Mouse (Mus musculus) gastrocnemius, postnatal 4 days (tissue): ENCODE measurements at regions not wholly inside any gene's neighbourhood (a gene's known extent, or its start where the extent isn't known, plus 50 kb on each side); places are given as distances from the start of the nearest gene placed in this dataset.
"Not testable (repeated sequence)": the region's sequence is repeated elsewhere in the genome, so short reads cannot be mapped to it uniquely, and the experiment has no call there.

Experiments used
- DNase-seq, 2 experiments: peaks; one replicate each; pipeline ENCODE4 v3.0.0; 2021 to 2022; ENCODE audit warnings: low spot score in 2 of 2, mixed read lengths in 2 of 2

DNA sequence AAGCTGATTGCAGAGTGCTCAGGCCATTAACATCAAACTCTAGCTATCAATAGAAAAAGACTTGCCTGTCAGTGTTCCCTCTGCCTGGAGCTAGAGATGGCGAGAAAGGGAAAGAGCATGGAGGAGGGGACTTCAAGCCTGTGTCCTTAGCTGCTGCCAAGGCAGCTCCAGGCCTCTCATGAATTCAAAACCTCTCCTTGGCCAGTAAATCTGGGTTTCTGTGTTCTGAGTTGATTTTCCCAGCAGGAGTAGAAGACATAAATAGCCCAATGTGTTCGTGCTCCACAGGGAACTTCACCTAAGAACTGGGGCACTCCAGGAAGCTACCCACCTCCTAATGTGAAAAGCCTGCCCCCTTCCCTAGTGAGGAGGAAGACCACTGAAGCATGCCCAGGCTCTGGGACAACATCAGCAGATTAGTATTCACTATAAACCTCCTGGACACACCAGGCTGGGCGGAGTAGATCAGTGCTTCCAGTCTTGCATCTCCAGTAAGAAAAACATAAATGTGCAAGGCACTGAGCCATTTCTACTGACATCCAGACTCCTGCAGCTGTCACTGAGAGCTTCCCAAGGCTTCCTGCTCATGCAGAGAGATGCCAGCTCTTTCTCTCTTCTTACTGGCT is 433.9 kb downstream of the Tcerg1l start:
- no peak for DNase-seq

DNA sequence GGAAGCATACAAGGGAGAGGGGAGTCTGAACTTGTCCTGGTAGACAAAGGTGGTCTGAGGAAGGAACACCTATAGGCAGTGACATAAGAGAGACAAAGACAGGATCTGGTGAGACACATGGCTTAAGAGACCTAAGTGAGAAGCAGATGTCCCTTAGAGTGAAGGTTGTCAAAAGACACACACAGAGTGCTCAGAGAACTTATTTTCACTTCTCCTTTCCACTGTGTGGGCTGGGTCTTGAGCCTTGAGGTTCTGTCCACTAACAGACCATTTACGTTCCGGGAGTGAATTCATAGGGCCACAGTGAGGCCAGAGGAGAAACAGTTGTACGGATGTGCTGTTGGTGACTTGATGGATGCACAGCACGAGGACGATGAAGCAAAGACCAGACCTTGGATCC is 422.8 kb downstream of the Tcerg1l start:
- no peak for DNase-seq

DNA sequence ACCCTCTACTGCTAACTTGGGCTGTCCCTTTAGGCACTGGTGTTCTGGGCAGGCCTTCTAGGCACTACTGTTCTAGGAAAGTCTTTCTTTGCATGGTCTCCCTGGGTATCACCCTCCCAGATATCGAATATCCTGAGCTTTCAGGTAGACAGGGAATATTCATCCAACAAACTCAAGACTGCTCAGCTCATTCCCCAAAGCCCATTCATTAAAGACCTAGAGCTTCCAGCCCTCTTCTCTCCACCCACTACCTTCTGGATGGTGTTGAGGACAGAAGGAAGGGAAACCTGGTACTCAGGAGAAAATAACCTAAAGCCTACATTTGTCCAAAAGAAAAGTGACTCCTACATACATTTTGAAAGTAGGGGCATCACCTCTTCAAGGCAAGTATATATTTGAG is 420.0 kb downstream of the Tcerg1l start:
- no peak for DNase-seq

DNA sequence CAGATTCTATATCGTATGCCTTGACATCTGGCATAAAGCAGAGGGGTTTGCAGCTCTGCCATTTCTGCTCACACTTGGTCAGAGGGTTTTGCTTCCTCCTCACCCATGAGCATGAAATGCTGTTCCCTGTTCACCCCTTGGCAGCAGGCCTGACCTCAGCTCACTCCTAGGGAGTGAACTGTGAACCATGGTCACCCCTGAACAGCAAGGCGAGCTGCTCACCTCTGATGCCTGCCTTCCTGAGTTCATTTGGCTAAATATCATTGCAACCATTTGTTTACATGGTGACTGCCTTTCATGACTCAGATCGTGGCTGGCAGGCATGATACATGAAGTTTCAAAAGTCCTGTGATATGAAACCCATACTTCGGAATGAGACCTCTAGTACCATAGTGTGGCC is 418.2 kb downstream of the Tcerg1l start:
- no peak for DNase-seq

DNA sequence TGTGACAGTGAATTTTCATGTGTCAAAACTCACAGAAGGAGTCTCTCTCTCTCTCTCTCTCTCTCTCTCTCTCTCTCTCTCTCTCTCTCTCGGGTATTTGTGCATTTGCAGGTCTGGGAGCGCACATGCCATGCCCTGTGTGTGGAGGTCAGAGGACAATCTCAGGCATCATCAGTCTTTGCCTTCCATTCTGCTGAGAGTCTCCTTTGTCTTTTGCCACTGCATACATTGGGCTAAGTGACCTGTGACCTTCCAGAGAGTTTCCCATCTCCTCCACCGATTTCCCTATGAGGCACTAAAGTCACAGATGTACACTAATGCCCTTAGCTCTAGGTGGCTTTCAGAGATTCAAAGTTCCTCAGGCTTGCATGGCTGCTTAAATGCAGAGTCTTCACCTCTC is 391.7 kb downstream of the Tcerg1l start:
- DNase-seq: no peak

DNA sequence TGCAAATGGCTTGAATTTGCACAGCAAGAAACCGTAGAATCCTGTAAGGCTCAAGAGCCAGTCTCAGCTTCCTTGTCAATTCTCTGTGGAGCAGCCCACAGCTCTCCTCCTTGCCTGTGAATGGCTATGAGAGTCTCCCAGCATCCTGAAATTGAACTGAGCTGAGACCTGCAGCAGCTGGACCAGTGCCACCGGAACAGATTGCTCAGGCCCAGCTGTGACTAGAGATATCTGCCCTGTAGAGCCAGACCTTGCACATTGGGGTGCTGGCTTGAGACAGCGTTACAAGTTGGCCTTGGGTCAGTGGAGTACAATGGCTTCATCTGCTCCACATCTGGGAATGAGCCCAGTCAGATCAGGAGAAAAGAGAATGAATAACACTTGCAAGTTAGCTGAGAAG is 390.6 kb downstream of the Tcerg1l start:
- DNase-seq: peak; percentile 18 to 41

DNA sequence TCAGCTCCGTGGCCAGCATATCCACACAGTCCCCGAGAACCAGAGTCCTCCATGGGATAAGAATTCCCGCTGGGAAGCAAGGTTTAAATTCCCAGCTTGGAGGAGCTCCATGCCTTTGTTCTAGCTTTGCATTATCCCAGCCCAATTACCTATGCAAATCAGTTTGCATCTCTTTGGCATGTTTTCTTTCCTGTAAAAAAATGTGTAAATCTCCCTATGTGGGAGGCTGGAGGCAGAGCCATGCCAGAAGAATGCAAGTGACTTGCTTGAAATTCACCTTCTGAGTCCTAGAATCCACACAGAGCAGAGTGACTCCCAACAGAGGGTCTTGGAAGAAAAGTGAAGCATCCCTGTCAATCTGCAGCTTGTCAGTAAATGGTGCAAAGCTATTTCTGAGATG is 388.9 kb downstream of the Tcerg1l start:
- DNase-seq: no peak

DNA sequence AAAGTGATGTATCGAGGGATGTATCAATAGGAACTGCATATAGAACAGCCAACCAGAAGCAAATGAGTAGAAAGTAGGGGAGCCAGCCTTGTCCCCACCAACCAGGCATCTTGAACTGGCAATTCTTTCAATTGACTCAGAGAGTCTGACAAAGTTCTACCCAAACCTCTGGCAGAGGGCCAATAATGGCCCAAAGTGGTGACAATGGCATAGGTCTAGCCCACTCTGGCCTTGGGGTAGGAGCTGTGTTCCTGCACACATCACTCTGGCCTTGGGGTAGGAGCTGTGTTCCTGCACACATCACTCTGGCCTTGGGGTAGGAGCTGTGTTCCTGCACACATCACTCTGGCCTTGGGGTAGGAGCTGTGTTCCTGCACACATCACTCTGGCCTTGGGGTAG is 373.5 kb downstream of the Tcerg1l start:
- DNase-seq: not testable (repeated sequence)

DNA sequence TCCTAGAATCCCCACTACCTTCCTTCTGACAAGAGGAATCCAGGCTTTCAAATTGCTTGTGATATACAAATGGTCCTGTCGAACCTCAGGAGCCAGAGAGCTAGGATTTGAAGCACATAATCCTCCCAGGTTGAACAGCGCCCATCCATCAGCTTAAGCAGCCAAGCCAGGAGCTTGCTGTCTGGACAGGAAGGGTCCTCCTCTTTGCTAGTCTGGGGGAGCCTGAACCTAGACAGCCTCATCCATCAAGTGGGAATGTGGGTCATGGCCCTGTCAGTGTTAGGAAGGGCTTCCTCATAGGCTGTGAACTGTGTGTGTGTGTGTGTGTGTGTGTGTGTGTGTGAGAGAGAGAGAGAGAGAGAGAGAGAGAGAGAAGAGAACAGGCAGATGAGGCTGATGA is 345.8 kb downstream of the Tcerg1l start:
- no peak for DNase-seq

DNA sequence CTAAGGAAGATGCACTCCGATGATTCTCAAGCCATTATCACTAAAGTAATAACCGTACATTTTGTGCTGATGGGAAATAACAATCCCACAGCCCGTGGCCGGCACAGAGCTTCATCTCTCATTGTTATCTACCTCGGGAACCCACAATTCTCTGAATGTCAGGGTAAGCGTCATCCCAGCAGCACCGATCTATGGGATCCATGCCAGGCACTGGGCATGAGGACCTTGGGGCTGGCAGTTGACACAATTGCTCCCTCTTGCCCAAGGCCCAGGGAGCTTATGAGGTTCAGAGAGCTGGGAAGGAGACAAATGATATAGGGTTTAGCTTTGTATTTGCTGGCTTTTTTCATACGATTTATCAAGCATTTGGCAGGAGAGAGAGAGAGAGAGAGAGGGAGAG is 342.8 kb downstream of the Tcerg1l start:
- DNase-seq: no peak

DNA sequence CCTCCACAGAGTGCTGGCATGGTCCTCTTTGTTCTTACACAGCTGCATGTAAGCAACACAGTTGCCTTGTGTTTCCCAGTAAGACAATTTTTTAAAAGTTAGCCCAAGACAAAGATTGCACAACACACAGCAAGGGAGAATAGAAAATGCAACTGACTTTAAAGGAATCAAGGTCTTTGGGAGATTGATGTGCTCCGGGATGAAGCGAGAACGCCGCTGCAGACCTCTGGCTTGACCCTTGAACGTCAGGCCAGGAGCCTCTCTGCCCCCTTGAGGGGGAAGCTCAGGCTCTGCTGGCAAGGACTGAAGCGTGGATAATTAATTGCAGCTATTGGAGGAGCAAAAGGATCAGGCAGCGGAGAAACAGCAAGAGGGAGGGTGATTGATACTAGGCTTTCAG is 336.4 kb downstream of the Tcerg1l start:
- no peak for DNase-seq

DNA sequence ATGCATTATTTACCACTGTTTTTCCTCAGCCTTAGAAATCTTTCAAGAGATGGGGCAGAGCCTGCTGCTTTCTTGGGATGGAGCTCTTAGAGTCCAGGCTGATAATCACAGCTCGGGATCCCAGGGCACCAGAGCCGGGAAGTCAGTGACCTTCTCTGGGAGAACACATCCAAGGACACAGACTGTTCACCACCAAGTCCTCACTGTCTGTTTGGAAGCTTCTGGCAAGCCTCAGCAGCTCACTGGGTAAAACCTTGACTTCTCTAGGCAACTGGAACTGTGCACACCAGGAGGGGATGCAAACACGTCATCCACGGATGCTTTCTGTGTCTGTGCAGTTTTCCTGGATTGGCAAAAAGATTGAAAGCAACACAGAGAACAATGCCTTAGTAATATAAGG is 330.6 kb downstream of the Tcerg1l start:
- no peak for DNase-seq

DNA sequence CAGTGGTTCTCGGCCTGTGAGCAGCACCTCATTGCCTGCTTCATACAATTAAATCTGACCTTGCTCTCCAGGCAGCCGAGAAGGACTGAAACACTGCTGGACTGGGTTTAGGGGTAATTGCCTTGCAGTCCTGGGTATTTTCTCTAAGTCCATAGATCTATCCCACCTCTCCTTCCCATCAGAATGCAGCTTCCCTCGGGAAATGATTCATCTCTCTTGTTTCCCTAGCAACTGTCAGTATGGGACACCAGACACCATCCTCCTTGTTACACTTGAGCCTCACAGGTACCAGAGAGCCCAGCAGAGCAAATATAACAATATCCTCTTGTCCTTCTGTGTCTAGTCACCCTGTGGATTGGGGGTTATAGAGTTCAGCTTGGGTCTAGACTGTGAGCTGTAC is 322.3 kb downstream of the Tcerg1l start:
- no peak for DNase-seq

DNA sequence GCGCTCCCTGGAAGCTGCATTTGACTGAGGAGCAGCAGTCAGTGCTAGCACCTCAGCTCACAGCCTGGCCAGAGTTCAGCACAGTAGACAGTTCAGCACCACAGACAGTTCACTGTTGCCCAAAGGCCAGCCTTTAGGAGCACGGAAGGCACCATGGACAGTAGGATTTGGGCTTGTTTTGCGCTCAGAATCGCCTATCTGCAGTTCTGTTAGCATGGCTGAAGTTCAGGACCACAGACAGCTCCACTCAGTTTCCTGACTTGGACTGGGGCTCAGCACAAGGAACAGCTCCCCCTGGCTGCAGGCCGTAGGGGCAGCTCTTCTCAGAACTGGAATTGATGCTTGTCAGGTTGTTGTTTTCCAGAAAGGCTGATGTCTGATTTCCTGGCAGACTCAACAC is 313.6 kb downstream of the Tcerg1l start:
- DNase-seq: peak; percentile 73 to 91

DNA sequence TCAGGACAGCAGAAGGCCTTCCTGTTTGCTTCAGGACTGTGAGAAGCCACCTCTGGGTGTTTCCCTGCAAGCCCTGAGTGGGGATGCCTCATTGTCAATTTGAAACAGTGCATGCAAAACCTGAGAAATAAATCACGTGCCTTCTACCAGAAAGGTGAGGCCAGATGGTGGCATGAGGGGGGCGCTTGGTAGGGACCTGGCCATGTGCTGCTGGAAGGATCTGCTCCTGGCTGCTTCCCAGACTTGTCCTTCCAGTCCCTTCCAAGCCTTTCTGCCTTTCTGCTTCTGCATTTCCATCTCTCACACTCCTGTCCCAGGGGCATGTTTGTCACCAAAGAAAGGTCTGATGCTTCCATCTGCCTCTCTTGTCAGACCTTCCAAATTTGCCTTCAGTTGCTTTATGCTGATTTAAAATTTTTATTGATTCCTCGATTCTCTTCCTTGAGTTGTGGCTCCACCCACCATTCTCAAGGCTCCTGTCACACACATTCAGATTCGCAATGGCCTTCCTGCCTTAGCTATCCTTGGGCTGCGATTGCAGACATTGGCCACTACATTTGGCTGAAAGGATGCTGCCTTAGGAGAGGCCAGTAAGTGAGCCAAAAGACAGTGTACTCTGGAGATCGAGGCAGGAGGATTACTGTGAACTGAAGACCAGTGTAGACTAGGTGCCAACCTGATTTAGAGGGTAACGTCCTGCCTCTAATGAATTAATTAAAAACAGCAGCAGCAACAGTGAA is 289.9 kb downstream of the Tcerg1l start:
- DNase-seq: no peak

DNA sequence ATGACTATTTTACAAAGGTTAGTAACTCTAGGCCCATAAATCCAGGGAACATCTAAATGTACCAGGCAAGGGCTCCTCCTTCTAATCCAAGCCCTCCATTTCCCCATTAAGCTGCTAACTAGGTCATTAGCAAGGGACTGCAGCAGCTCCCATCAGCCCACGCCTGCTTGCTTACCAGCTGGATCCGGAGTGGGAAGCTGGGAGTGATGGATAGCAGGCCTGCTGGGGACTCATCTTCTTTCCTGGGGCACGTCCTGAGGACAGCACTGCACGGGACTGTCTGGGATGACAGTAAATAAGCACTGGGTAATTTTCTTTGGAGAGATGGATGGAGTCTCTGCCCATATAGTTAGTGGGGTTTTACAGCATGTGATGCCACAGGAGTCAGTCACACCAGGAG is 276.0 kb downstream of the Tcerg1l start:
- DNase-seq: no peak

DNA sequence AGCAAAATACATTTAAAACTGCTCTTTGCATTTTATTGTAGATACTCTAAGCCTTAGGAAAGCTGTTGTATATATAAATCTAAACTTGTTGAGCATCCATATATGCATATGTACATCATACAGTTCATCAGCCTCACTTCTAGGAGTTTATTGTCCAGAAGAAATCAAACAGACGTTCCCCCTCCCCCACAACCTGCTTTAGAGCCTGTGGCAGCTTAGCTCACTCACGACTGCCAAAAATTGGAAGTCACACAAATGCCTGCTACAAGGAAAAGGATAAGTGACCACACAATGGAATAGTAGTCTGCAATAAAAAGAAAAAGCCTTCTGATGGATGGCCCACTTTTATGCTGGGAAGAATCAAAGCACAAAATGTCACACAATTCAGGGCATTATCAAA is 267.8 kb downstream of the Tcerg1l start:
- DNase-seq: no peak

DNA sequence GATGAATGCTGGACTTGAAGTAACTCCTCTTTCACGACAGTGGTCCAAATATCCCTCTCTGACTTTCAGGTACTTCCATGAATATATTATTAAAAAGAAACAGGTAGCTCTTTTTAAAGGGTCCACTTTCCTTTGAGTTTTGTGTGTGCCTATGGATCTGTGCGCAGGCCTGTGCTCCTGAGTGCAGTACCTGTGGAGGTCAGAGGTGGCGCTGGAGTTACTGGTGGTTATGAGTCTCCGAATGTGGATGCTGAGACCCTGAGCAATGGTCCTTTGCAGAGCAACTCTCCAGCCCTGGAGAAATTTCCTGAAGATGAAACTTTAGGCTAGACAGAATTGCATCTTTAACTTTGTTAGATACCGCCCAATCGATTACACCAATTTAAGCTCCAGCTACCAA is 264.1 kb downstream of the Tcerg1l start:
- DNase-seq: no peak

DNA sequence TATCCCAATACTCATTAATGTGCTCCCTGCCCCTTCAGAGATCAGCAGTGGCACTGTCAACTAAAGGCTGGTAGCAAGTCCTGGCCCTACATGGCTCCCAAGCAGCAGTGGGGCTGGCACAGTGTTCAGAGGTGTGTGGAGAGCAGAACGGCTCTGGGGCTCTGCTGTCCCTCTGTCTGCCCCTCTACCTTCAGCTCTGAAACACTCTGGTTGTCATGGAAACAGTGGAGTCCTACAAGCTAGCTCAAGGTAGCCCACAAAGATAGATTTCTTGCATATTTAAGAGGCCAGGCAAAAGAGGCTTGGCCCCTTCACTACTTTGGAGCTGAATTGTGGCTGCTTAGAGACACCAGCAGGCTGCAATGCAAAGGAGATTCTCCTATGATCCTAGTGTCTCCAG is 259.6 kb downstream of the Tcerg1l start:
- no peak for DNase-seq

DNA sequence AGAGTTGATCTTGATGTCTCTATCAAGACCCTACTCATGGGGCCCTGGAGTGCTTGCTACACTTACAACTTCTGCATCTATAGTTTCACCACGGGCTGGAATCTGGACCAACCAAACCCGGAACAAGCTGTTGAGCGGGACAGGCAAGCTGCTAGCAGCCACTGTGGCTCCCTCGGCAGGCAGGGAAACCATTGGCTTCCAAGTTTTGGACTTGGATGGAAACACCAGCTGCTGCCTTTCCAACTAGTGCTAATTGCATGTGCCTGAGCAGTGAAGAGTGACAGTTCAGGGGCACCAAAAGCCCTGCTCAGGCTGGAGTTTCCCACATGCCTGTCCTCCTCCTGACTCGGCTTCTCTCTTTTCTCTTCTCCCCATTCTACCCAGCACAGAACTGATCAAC is 257.8 kb downstream of the Tcerg1l start:
- DNase-seq: no peak

DNA sequence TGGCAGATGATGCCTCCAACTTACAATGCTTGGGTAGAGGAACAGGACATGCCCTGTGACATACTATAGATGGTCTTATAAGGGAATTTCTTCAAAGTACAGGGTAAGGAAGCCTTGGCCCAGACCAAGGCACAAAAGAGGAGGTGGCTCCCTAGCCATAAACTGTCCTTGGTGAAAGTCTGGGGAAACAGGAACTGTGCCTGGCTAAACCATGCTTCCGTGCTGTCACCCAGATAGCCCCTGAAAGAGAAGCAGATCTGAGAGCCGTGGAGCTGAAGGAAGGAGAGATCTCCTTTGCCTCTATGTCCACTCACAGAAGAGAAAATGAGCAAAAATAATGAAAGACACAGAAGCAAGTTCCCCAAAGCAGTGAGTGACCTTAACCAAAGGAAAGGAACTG is 248.0 kb downstream of the Tcerg1l start:
- no peak for DNase-seq

DNA sequence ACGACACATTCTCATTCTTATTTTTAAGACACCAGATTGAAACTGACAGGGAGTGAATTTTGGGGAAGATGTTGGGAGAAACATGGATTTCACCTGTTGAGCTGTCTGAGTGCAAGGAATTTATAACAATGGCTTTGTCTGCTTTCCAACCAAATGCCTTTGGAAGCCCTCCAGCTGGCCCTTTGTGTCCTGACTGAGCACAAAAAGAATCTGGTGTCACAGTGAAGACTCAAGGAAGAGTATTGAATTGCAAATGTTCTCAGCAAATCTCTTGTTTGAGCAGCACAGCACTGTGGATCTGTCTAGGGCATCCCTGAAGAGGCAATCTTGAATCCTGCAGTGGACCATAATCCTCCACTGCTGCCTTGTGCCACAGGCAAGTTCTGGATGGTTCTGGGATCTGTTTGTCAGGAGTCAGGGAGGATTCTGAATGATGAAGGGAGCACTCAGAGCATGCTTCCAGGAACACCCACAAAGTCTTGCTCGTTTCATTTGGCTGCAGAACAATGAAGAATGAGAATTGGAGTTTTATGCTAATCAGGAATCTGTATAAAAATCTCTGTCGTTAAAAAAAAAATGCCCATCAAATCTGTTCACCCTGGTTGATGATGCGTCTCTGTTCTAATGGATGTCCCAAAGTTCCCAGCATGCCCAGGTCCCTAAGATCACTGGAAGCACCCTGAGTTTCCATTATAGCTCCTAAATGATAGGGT is 243.9 kb downstream of the Tcerg1l start:
- DNase-seq: no peak
